Mouse (Mus musculus) MEL (cell line): Measurements from ENCODE around the gene Nup88. TPM values are rescaled to one million over a fixed set of nuclear protein-coding genes. Genes with fewer than 3 reads are reported as not detected.

ENCODE experiments used
- DNase-seq: peaks from one replicate; pipeline ENCODE4 v3.0.0; 2011; ENCODE audit warnings: low read depth, low spot score
- H3K27ac ChIP-seq: 2 replicates; pipeline ENCODE4 v1.5.1; 2012; ENCODE audit warnings: low read depth, mild to moderate bottlenecking, control low read depth, low read length, moderate library complexity; ENCODE audit not compliant: control insufficient read depth
- H3K27me3 ChIP-seq, 2 experiments: fragments of 150-350 bp in 1 of 2; sonication (generic) in 1 of 2; 2 replicates each; pipeline ENCODE4 v1.6.1; 2012; ENCODE audit warnings: low read length in 2 of 2, mild to moderate bottlenecking in 2 of 2, improper control_type of control experiment in 1 of 2, moderate library complexity in 1 of 2; ENCODE audit not compliant: insufficient read depth in 2 of 2, control insufficient read depth in 1 of 2
- H3K36me3 ChIP-seq, 2 experiments: 2 replicates each; pipeline ENCODE4 v1.6.1; 2012 to 2014; ENCODE audit warnings: low read length in 2 of 2, improper control_type of control experiment in 1 of 2, inconsistent platforms in 1 of 2, mild to moderate bottlenecking in 1 of 2; ENCODE audit not compliant: insufficient read depth in 2 of 2, control insufficient read depth in 1 of 2
- H3K4me1 ChIP-seq, 2 experiments: fragments of 150-350 bp in 1 of 2; sonication (generic) in 1 of 2; 2 replicates each; pipeline ENCODE4 v1.6.1; 2012; ENCODE audit warnings: low read length in 2 of 2, improper control_type of control experiment in 1 of 2, mild to moderate bottlenecking in 1 of 2; ENCODE audit not compliant: insufficient read depth in 2 of 2, control insufficient read depth in 1 of 2
- H3K4me3 ChIP-seq, 2 experiments: fragments of 150-350 bp in 1 of 2; sonication (generic) in 1 of 2; 2 replicates each; pipeline ENCODE4 v1.5.1; 2012; ENCODE audit warnings: low read depth in 2 of 2, low read length in 2 of 2, mild to moderate bottlenecking in 2 of 2, moderate library complexity in 2 of 2, control low read depth in 1 of 2, improper control_type of control experiment in 1 of 2; ENCODE audit not compliant: control insufficient read depth in 1 of 2, insufficient read depth in 1 of 2
- H3K79me2 ChIP-seq: 2 replicates; pipeline ENCODE4 v1.6.1; 2012; ENCODE audit warnings: mild to moderate bottlenecking, low read length, moderate library complexity; ENCODE audit not compliant: control insufficient read depth, poor library complexity, insufficient read depth
- H3K9ac ChIP-seq: 2 replicates; pipeline ENCODE4 v1.6.1; 2012; ENCODE audit warnings: low read depth, mild to moderate bottlenecking, control low read depth, low read length, moderate library complexity; ENCODE audit not compliant: control insufficient read depth, poor library complexity, severe bottlenecking
- H3K9me3 ChIP-seq: fragments of 150-350 bp; sonication (generic); replicated peaks from 2 replicates; pipeline ENCODE4 v1.6.1; 2012; ENCODE audit warnings: mild to moderate bottlenecking, low read length, improper control_type of control experiment, moderate library complexity; ENCODE audit not compliant: insufficient read depth
- BHLHE40 ChIP-seq: IDR thresholded peaks from 2 replicates; pipeline ENCODE4 v1.6.1; 2012; ENCODE audit warnings: low read depth, mild to moderate bottlenecking, inconsistent platforms, low read length, improper control_type of control experiment, borderline replicate concordance
- CHD1 ChIP-seq: IDR thresholded peaks from 2 replicates; pipeline ENCODE4 v1.6.1; 2012; ENCODE audit warnings: low read depth, mild to moderate bottlenecking, inconsistent platforms, low read length, improper control_type of control experiment
- CTCF ChIP-seq, 3 experiments: IDR thresholded peaks in 2 of 3; conservative IDR thresholded peaks in 1 of 3; 2 replicates each; pipeline ENCODE4 v1.5.1; 2011 to 2012; ENCODE audit warnings: low read length in 3 of 3, low read depth in 2 of 3, mild to moderate bottlenecking in 2 of 3, improper control_type of control experiment in 1 of 3, inconsistent platforms in 1 of 3, mixed read lengths in 1 of 3, moderate library complexity in 1 of 3; ENCODE audit not compliant: control insufficient read depth in 1 of 3, insufficient read depth in 1 of 3, poor library complexity in 1 of 3, severe bottlenecking in 1 of 3
- E2F4 ChIP-seq: IDR thresholded peaks from 2 replicates; pipeline ENCODE4 v1.6.1; 2011; ENCODE audit warnings: low read depth, low read length, improper control_type of control experiment, borderline replicate concordance
- ELF1 ChIP-seq: IDR thresholded peaks from 2 replicates; pipeline ENCODE4 v1.6.1; 2014; ENCODE audit warnings: low read depth, mild to moderate bottlenecking, inconsistent platforms, low read length, improper control_type of control experiment, moderate library complexity
- GABPA ChIP-seq: IDR thresholded peaks from 2 replicates; pipeline ENCODE4 v1.6.1; 2012; ENCODE audit warnings: low read depth, mild to moderate bottlenecking, inconsistent platforms, low read length, improper control_type of control experiment, moderate library complexity
- GATA1 ChIP-seq: IDR thresholded peaks from 2 replicates; pipeline ENCODE4 v1.6.1; 2011; ENCODE audit warnings: low read depth, low read length, improper control_type of control experiment
- JUND ChIP-seq: IDR thresholded peaks from 2 replicates; pipeline ENCODE4 v1.6.1; 2011; ENCODE audit warnings: low read depth, mild to moderate bottlenecking, improper control_type of control experiment, low read length
- MAFK ChIP-seq: IDR thresholded peaks from 2 replicates; pipeline ENCODE4 v1.6.1; 2011; ENCODE audit warnings: low read depth, mild to moderate bottlenecking, low read length, improper control_type of control experiment, borderline replicate concordance
- MAX ChIP-seq: IDR thresholded peaks from 2 replicates; pipeline ENCODE4 v1.6.1; 2011; ENCODE audit warnings: low read length, improper control_type of control experiment
- MAZ ChIP-seq: IDR thresholded peaks from 2 replicates; pipeline ENCODE4 v1.6.1; 2012; ENCODE audit warnings: low read depth, mild to moderate bottlenecking, inconsistent platforms, low read length, improper control_type of control experiment
- MYB ChIP-seq: IDR thresholded peaks from 2 replicates; pipeline ENCODE4 v1.6.1; 2011; ENCODE audit warnings: mild to moderate bottlenecking, low read depth, low read length, improper control_type of control experiment
- MYC ChIP-seq: IDR thresholded peaks from 2 replicates; pipeline ENCODE4 v1.6.1; 2011; ENCODE audit warnings: low read depth, mild to moderate bottlenecking, low read length, improper control_type of control experiment, moderate library complexity
- NELFE ChIP-seq: IDR thresholded peaks from 2 replicates; pipeline ENCODE4 v1.6.1; 2011; ENCODE audit warnings: low read depth, low read length, improper control_type of control experiment
- POLR2A ChIP-seq, 2 experiments: IDR thresholded peaks; 2 replicates each; pipeline ENCODE4 v1.6.1; 2011 to 2012; ENCODE audit warnings: low read length in 2 of 2, mild to moderate bottlenecking in 2 of 2, control low read depth in 1 of 2, improper control_type of control experiment in 1 of 2, low read depth in 1 of 2, moderate library complexity in 1 of 2; ENCODE audit not compliant: control insufficient read depth in 1 of 2, insufficient read depth in 1 of 2, poor library complexity in 1 of 2
- POLR2AphosphoS2 ChIP-seq: IDR thresholded peaks from 2 replicates; pipeline ENCODE4 v1.6.1; 2011; ENCODE audit warnings: low read length, improper control_type of control experiment
- RAD21 ChIP-seq: IDR thresholded peaks from 2 replicates; pipeline ENCODE4 v1.6.1; 2011; ENCODE audit warnings: mild to moderate bottlenecking, low read depth, low read length, improper control_type of control experiment
- RCOR1 ChIP-seq: IDR thresholded peaks from 2 replicates; pipeline ENCODE4 v1.6.1; 2012; ENCODE audit warnings: low read depth, mild to moderate bottlenecking, inconsistent platforms, low read length, improper control_type of control experiment
- SIN3A ChIP-seq: IDR thresholded peaks from 2 replicates; pipeline ENCODE4 v1.6.1; 2012; ENCODE audit warnings: low read length, improper control_type of control experiment, inconsistent platforms
- SMC3 ChIP-seq: IDR thresholded peaks from 2 replicates; pipeline ENCODE4 v1.6.1; 2011; ENCODE audit warnings: low read depth, low read length, improper control_type of control experiment
- TAL1 ChIP-seq: IDR thresholded peaks from 2 replicates; pipeline ENCODE4 v1.6.1; 2012; ENCODE audit warnings: mild to moderate bottlenecking, inconsistent platforms, low read length, moderate library complexity, mixed read lengths
- TBP ChIP-seq: IDR thresholded peaks from 2 replicates; pipeline ENCODE4 v1.8.0; 2011; ENCODE audit warnings: low read depth, low read length, improper control_type of control experiment
- TCF12 ChIP-seq: IDR thresholded peaks from 2 replicates; pipeline ENCODE4 v1.6.1; 2014; ENCODE audit warnings: low read depth, mild to moderate bottlenecking, inconsistent platforms, low read length, improper control_type of control experiment, moderate library complexity
- UBTF ChIP-seq: IDR thresholded peaks from 2 replicates; pipeline ENCODE4 v1.6.1; 2012; ENCODE audit warnings: low read depth, mild to moderate bottlenecking, inconsistent platforms, low read length, improper control_type of control experiment, moderate library complexity, borderline replicate concordance; ENCODE audit not compliant: insufficient read depth
- USF1 ChIP-seq: IDR thresholded peaks from 2 replicates; pipeline ENCODE4 v1.6.1; 2014; ENCODE audit warnings: low read depth, mild to moderate bottlenecking, inconsistent platforms, low read length, improper control_type of control experiment, moderate library complexity
- ZKSCAN1 ChIP-seq: IDR thresholded peaks from 2 replicates; pipeline ENCODE4 v1.6.1; 2012; ENCODE audit warnings: low read depth, mild to moderate bottlenecking, inconsistent platforms, low read length, improper control_type of control experiment, moderate library complexity
- ZMIZ1 ChIP-seq: IDR thresholded peaks from 2 replicates; pipeline ENCODE4 v1.6.1; 2012; ENCODE audit warnings: low read depth, mild to moderate bottlenecking, inconsistent platforms, low read length, improper control_type of control experiment, moderate library complexity
- ZNF384 ChIP-seq: IDR thresholded peaks from 2 replicates; pipeline ENCODE4 v1.6.1; 2012; ENCODE audit warnings: low read depth, mild to moderate bottlenecking, inconsistent platforms, low read length, improper control_type of control experiment
- polyA plus RNA-seq, 2 experiments: library from polyadenylated mRNA; stranded (reverse) in 1 of 2; unstranded in 1 of 2; fragments of >175 nt in 1 of 2; fragments of >200 nt in 1 of 2; gene quantifications; 2 replicates each; pipeline versions ENCODE4 v1.2.1 to v1.2.4; 2012; ENCODE audit warnings: low replicate concordance in 2 of 2, low read depth in 1 of 2; ENCODE audit not compliant: insufficient read length in 2 of 2, insufficient read depth in 1 of 2, missing spikeins in 1 of 2
- total RNA-seq: library from RNA; depleted of rRNA; stranded (reverse); fragments of 300-350 nt; gene quantifications from 2 replicates; pipeline ENCODE4 v1.2.3, GENCODE M21; 2012

The Nup88 gene
- total and polyA plus RNA-seq, 3 experiments, result 56.3 to 72.5 TPM; not detected in 1

GRCm38 (mm10) chr11:70931461-70931860, 38.3 kb downstream of the Nup88 start:
- Histone ChIP-seq H3K36me3 (peaks cover 0 to 36% of the 10 kb centered on the region in 2 experiments; a peak in 2 of 4 replicates), H3K27ac (no peak overlapping the region)

GRCm38 (mm10) chr11:70919524-70919923, 50.2 kb downstream of the Nup88 start:
- peaks cover 0 to 57% of the 10 kb centered on the region in 2 experiments; a peak in 2 of 4 replicates for H3K36me3 ChIP-seq
- no peak overlapping the region for H3K27ac ChIP-seq
- no peaks in the 10 kb centered on the region for H3K27me3 ChIP-seq
- no peak overlapping the region for H3K9ac ChIP-seq
- TF ChIP-seq UBTF (no peak), POLR2AphosphoS2 (no peak), TCF12 (no peak), ZNF384 (no peak), SIN3A (no peak), JUND (no peak), USF1 (no peak), CHD1 (no peak), MAZ (no peak), RCOR1 (no peak), BHLHE40 (no peak), ZKSCAN1 (no peak), SMC3 (no peak), E2F4 (no peak), MAFK (no peak), NELFE (no peak), CTCF (IDR thresholded peaks at IDR 0.05 in 2 of 3, conservative IDR thresholded peaks at IDR 0.05 in 1 of 3; ENCODE audit: control insufficient read depth in 1 of 3, insufficient read depth in 1 of 3, low read depth in 2 of 3, low read length in 3 of 3, poor library complexity in 1 of 3, severe bottlenecking in 1 of 3) (no peak), ELF1 (no peak), RAD21 (no peak), GABPA (no peak)
- H3K4me1 ChIP-seq, result no peaks in the 10 kb centered on the region
- no peak for DNase-seq
- no peaks in the 10 kb centered on the region for H3K9me3 ChIP-seq
- no peak overlapping the region for H3K4me3 ChIP-seq
- no peaks in the 10 kb centered on the region for H3K79me2 ChIP-seq

More at GRCm38 (mm10) chr11:70931461-70931860, 38.3 kb downstream of the Nup88 start:
- TF ChIP-seq TCF12 (no peak), JUND (no peak), RCOR1 (no peak), SMC3 (no peak), MYB (no peak), RAD21 (no peak), GATA1 (no peak), USF1 (no peak), ZMIZ1 (no peak), BHLHE40 (no peak), GABPA (no peak), E2F4 (no peak), TAL1 (no peak), POLR2AphosphoS2 (no peak), ZNF384 (no peak), ZKSCAN1 (no peak), MAX (no peak), TBP (no peak), MYC (no peak), POLR2A (IDR thresholded peaks at IDR 0.05; ENCODE audit: control insufficient read depth in 1 of 2, insufficient read depth in 1 of 2, low read depth in 1 of 2, low read length in 2 of 2, poor library complexity in 1 of 2) (no peak)
- no peaks in the 10 kb centered on the region for H3K4me1 ChIP-seq
- no peaks in the 10 kb centered on the region for H3K9me3 ChIP-seq
- H3K79me2 ChIP-seq, result no peaks in the 10 kb centered on the region
- no peaks in the 10 kb centered on the region for H3K27me3 ChIP-seq
- no peak overlapping the region for H3K4me3 ChIP-seq
- DNase-seq, result no peak
- no peak overlapping the region for H3K9ac ChIP-seq
